Mouse (Mus musculus): Measurements from ENCODE around the gene Casp12. TPM values are rescaled to one million over a fixed set of nuclear protein-coding genes. Genes with fewer than 3 reads are reported as not detected.
A peak's percentile ranks its signal among the peaks of the same experiment; 100 is the strongest.
"Not testable (repeated sequence)": the region's sequence is repeated elsewhere in the genome, so short reads cannot be mapped to it uniquely, and the experiment has no call there.

The Casp12 gene
- polyA plus RNA-seq, 1 experiment from 2014 or later = not detected

GRCm38 (mm10) chr9:5333422-5333821, 11.8 kb upstream of the Casp12 start:
- no peaks in the 10 kb centered on the region for H3K36me3 ChIP-seq (ENCODE audit: control insufficient read depth, insufficient read depth)
- H3K9ac ChIP-seq (replicated peaks; ENCODE audit: low read depth, low read length) = no peak overlapping the region
- no peaks in the 10 kb centered on the region for H3K9me3 ChIP-seq (ENCODE audit: control insufficient read depth, low read length)
- no peaks in the 10 kb centered on the region for H3K4me1 ChIP-seq (replicated peaks; ENCODE audit: control insufficient read depth, insufficient read depth, low read length)
- H3K27me3 ChIP-seq (replicated peaks; ENCODE audit: control insufficient read depth, insufficient read depth, low read length) = no peaks in the 10 kb centered on the region
- ATAC-seq = no peak
- no peak overlapping the region for H3K27ac ChIP-seq (ENCODE audit: low read length)
- H3K4me3 ChIP-seq (replicated peaks; ENCODE audit: low read length) = no peak overlapping the region
- H3K4me2 ChIP-seq (ENCODE audit: low read length) = no peak overlapping the region
- 96% methylated on average over 1 of the region's 1 CpGs for WGBS

DNA sequence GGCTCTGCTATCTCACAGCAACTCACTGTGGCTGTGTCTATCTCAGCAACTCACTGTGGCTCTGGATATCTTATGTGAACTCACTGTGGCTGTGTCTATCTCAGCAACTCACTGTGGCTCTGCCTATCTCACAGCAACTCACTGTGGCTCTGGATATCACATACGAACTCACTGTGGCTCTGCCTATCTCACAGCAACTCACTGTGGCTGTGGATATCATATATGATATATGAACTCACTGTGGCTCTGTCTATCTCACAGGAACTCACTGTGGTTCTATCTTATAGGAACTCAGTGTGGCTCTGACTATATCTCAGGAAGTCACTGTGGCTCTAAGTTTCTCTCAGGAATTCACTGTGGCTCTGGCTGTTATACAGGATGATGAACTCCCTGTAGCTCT, 2.1 kb upstream of the Casp12 start:
- H3K9me3 ChIP-seq (ENCODE audit: control insufficient read depth, low read length) = no peaks in the 10 kb centered on the region
- no peak overlapping the region for H3K4me3 ChIP-seq (replicated peaks; ENCODE audit: low read length)
- H3K9ac ChIP-seq (replicated peaks; ENCODE audit: low read depth, low read length) = no peak overlapping the region
- H3K4me2 ChIP-seq (ENCODE audit: low read length) = no peak overlapping the region
- ATAC-seq = no peak
- H3K36me3 ChIP-seq (ENCODE audit: control insufficient read depth, insufficient read depth) = no peaks in the 10 kb centered on the region
- H3K27me3 ChIP-seq (replicated peaks; ENCODE audit: control insufficient read depth, insufficient read depth, low read length) = no peaks in the 10 kb centered on the region
- H3K4me1 ChIP-seq (replicated peaks; ENCODE audit: control insufficient read depth, insufficient read depth, low read length) = no peaks in the 10 kb centered on the region
- WGBS = 83% methylated on average over 1 of the region's 1 CpGs
- no peak overlapping the region for H3K27ac ChIP-seq (ENCODE audit: low read length)

DNA sequence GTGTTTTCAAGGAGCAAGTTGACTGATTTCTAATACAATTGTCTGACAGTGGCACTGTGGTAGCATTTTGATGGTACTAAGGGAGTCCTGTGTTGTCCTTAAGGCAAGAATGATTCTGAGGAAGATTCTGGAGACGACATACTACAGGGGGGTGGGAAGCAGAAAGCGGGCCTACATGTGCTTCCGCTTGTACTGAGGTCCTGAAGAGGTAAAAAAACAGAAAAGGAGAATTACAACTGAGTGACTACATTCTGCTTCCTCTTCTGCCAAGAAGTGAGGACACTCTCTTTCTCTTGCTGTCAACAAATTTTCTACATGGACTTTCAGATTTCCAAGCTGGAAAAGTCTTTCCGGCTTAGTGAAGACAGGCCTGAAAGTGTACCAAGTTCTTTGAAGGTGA, 1.1 kb upstream of the Casp12 start:
- Histone ChIP-seq H3K4me2 (ENCODE audit: low read length) (no peak overlapping the region), H3K36me3 (ENCODE audit: control insufficient read depth, insufficient read depth) (no peaks in the 10 kb centered on the region), H3K9me3 (ENCODE audit: control insufficient read depth, low read length) (no peaks in the 10 kb centered on the region), H3K4me1 (replicated peaks; ENCODE audit: control insufficient read depth, insufficient read depth, low read length) (no peaks in the 10 kb centered on the region), H3K4me3 (replicated peaks; ENCODE audit: low read length) (no peak overlapping the region), H3K9ac (replicated peaks; ENCODE audit: low read depth, low read length) (no peak overlapping the region), H3K27ac (ENCODE audit: low read length) (no peak overlapping the region), H3K27me3 (replicated peaks; ENCODE audit: control insufficient read depth, insufficient read depth, low read length) (no peaks in the 10 kb centered on the region)
- WGBS = 94% methylated on average over 4 of the region's 4 CpGs
- ATAC-seq = no peak

- 84% methylated on average over 4 of the region's 4 CpGs for WGBS
- no peak for ATAC-seq
- Histone ChIP-seq H3K27me3 (replicated peaks; ENCODE audit: control insufficient read depth, insufficient read depth, low read length) (no peaks in the 10 kb centered on the region), H3K36me3 (ENCODE audit: control insufficient read depth, insufficient read depth) (no peaks in the 10 kb centered on the region), H3K4me2 (ENCODE audit: low read length) (no peak overlapping the region), H3K4me3 (replicated peaks; ENCODE audit: low read length) (no peak overlapping the region), H3K9ac (replicated peaks; ENCODE audit: low read depth, low read length) (no peak overlapping the region), H3K4me1 (replicated peaks; ENCODE audit: control insufficient read depth, insufficient read depth, low read length) (no peaks in the 10 kb centered on the region), H3K27ac (ENCODE audit: low read length) (no peak overlapping the region), H3K9me3 (ENCODE audit: control insufficient read depth, low read length) (no peaks in the 10 kb centered on the region)
These were observed 2.2 kb downstream of the Casp12 start for GRCm38 (mm10) chr9:5347381-5347780.

GRCm38 (mm10) chr9:5353673-5354072, 8.4 kb downstream of the Casp12 start:
- Histone ChIP-seq H3K27me3 (replicated peaks; ENCODE audit: control insufficient read depth, insufficient read depth, low read length) (no peaks in the 10 kb centered on the region), H3K4me2 (ENCODE audit: low read length) (no peak overlapping the region), H3K9ac (replicated peaks; ENCODE audit: low read depth, low read length) (no peak overlapping the region), H3K4me1 (replicated peaks; ENCODE audit: control insufficient read depth, insufficient read depth, low read length) (no peaks in the 10 kb centered on the region), H3K4me3 (replicated peaks; ENCODE audit: low read length) (no peak overlapping the region), H3K27ac (ENCODE audit: low read length) (no peak overlapping the region), H3K36me3 (ENCODE audit: control insufficient read depth, insufficient read depth) (no peaks in the 10 kb centered on the region), H3K9me3 (ENCODE audit: control insufficient read depth, low read length) (no peaks in the 10 kb centered on the region)
- WGBS = 87% methylated on average over 2 of the region's 2 CpGs
- no peak for ATAC-seq

DNA sequence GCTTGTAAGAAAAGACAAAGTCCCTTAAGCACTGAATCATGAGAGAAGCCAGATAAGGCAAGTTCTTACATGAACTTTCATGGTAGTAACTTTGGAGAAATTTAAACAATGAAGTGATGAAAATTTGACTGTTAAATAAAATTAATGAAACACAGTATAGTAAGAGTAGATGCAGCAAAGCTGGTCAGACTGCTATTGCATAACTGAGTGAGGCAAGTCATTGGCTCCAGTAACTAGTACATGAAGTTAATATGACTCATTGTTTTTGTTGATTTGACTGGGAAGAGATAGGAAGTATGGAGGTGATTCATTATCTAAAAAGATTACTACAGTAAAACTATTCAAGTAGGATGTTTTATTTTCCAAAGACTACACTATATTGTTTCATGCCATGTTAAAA, 11.6 kb downstream of the Casp12 start:
- Histone ChIP-seq H3K9me3 (ENCODE audit: control insufficient read depth, low read length) (no peaks in the 10 kb centered on the region), H3K27me3 (replicated peaks; ENCODE audit: control insufficient read depth, insufficient read depth, low read length) (no peaks in the 10 kb centered on the region), H3K4me1 (replicated peaks; ENCODE audit: control insufficient read depth, insufficient read depth, low read length) (no peaks in the 10 kb centered on the region), H3K4me2 (ENCODE audit: low read length) (no peak overlapping the region), H3K4me3 (replicated peaks; ENCODE audit: low read length) (no peak overlapping the region), H3K36me3 (ENCODE audit: control insufficient read depth, insufficient read depth) (no peaks in the 10 kb centered on the region), H3K27ac (ENCODE audit: low read length) (no peak overlapping the region), H3K9ac (replicated peaks; ENCODE audit: low read depth, low read length) (no peak overlapping the region)
- ATAC-seq = no peak

GRCm38 (mm10) chr9:5393561-5393960, 48.3 kb downstream of the Casp12 start:
- Histone ChIP-seq H3K9me3 (ENCODE audit: control insufficient read depth, low read length) (no peaks in the 10 kb centered on the region), H3K36me3 (ENCODE audit: control insufficient read depth, insufficient read depth) (no peaks in the 10 kb centered on the region), H3K4me1 (replicated peaks; ENCODE audit: control insufficient read depth, insufficient read depth, low read length) (no peaks in the 10 kb centered on the region), H3K27me3 (replicated peaks; ENCODE audit: control insufficient read depth, insufficient read depth, low read length) (no peaks in the 10 kb centered on the region), H3K27ac (ENCODE audit: low read length) (no peak overlapping the region), H3K9ac (replicated peaks; ENCODE audit: low read depth, low read length) (no peak overlapping the region), H3K4me2 (ENCODE audit: low read length) (no peak overlapping the region), H3K4me3 (replicated peaks; ENCODE audit: low read length) (no peak overlapping the region)
- no peak for ATAC-seq

DNA sequence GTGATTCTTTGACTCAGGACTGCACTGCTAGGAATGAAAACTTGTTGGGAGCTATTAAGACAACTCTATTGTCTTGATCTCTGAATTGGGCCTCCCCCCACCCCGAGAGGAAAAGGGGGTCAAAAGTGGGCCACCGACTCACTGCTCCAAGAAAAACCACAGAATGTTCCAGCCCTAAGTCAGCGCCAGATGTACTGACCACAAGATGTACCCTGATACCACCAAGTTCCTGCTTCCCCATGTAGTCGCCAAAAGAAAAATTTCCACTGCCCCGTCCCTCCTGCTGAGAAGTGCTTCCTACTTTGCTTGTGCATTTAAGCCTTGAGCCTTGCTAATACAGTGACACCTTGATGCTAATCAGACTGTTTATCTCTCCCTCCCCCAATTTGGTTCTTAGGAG, 50.6 kb downstream of the Casp12 start:
- ATAC-seq; H3K27me3 ChIP-seq (replicated peaks; ENCODE audit: control insufficient read depth, insufficient read depth, low read length); H3K4me3 ChIP-seq (replicated peaks; ENCODE audit: low read length); H3K4me1 ChIP-seq (replicated peaks; ENCODE audit: control insufficient read depth, insufficient read depth, low read length); H3K9me3 ChIP-seq (ENCODE audit: control insufficient read depth, low read length); H3K36me3 ChIP-seq (ENCODE audit: control insufficient read depth, insufficient read depth); H3K9ac ChIP-seq (replicated peaks; ENCODE audit: low read depth, low read length); H3K27ac ChIP-seq (ENCODE audit: low read length); H3K4me2 ChIP-seq (ENCODE audit: low read length): not testable (repeated sequence)
- WGBS = 95% methylated on average over 5 of the region's 5 CpGs

DNA sequence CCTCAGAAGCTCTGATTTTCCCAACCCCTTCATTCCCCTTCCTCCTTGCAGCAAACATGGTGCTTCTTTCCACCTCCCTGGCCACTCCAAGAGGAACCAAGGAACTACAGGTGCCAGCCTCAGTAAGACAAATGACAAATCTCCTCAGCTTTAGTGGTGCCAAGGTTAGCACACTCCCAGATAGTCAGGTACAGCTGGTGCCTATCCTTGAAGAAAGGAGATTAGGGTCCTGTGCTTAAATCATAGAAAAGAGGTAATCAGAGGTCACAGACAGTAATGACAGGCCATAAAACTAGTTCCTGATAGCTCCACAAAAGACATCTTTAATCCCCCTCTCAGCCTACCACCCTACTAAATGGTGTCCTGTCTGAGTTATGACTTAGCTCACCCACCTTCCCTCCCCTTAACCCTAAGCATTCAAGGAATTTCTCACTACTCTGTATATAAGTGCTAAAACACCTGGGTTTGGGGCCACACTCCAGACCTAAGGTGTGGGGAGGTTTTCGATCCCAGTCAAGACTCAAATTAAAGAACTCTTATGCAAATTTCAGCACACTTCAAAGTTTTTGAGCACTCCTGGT, 65.8 kb downstream of the Casp12 start:
- Histone ChIP-seq H3K9ac (replicated peaks; ENCODE audit: low read depth, low read length) (no peak overlapping the region), H3K4me2 (ENCODE audit: low read length) (no peak overlapping the region), H3K27me3 (replicated peaks; ENCODE audit: control insufficient read depth, insufficient read depth, low read length) (no peaks in the 10 kb centered on the region), H3K27ac (ENCODE audit: low read length) (no peak overlapping the region), H3K9me3 (ENCODE audit: control insufficient read depth, low read length) (no peaks in the 10 kb centered on the region), H3K4me1 (replicated peaks; ENCODE audit: control insufficient read depth, insufficient read depth, low read length) (peaks cover 2% of the 10 kb centered on the region; the same call in 1 of the 2 replicates), H3K4me3 (replicated peaks; ENCODE audit: low read length) (no peak overlapping the region), H3K36me3 (ENCODE audit: control insufficient read depth, insufficient read depth) (no peaks in the 10 kb centered on the region)
- ATAC-seq = no peak
- WGBS = 89% methylated on average over 1 of the region's 1 CpGs

DNA sequence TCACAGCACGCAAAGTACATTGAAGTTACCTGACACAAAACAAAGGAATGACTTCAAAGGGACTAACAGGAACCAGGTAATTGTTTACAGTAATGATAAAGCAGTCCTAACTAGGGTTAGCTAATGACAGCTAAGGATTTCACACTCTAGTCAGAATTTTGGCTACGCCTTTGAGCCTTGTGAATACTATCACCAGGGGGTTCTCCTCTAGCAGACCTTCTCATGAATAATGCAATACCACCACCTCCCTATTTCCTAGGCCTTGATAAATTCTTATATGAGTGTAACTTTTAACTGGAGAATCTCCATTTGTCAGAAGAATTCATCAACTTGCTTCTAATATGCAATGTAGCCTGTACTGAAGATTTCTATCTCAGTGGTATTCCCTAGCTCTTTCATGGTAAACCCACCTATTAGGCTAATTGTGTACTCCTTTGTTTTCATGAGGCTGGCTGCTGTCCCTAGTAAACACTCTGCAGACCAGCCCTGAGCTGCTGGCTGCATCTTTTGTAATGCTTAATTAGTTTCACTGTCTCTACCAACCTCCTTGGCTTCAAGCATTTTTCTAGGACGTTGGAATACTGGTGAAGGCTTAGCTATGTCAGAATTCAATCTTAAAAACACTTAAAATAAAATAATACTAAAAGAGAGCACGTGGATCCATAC, 67.3 kb downstream of the Casp12 start:
- no peak overlapping the region for H3K9ac ChIP-seq (replicated peaks; ENCODE audit: low read depth, low read length)
- WGBS = 8% methylated on average over 4 of the region's 4 CpGs

More for the DNA sequence above, 67.3 kb downstream of the Casp12 start:
- H3K4me2 ChIP-seq (ENCODE audit: low read length) = no peak overlapping the region
- no peaks in the 10 kb centered on the region for H3K36me3 ChIP-seq (ENCODE audit: control insufficient read depth, insufficient read depth)
- H3K4me1 ChIP-seq (replicated peaks; ENCODE audit: control insufficient read depth, insufficient read depth, low read length) = peaks cover 2% of the 10 kb centered on the region; the same call in 1 of the 2 replicates
- no peak overlapping the region for H3K27ac ChIP-seq (ENCODE audit: low read length)
- H3K4me3 ChIP-seq (replicated peaks; ENCODE audit: low read length) = no peak overlapping the region
- ATAC-seq = peak; percentile 84
- no peaks in the 10 kb centered on the region for H3K9me3 ChIP-seq (ENCODE audit: control insufficient read depth, low read length)
- H3K27me3 ChIP-seq (replicated peaks; ENCODE audit: control insufficient read depth, insufficient read depth, low read length) = no peaks in the 10 kb centered on the region
